Mouse (Mus musculus): ENCODE measurements around the gene Hsd11b2. TPM values are rescaled to one million over a fixed set of nuclear protein-coding genes. Genes with fewer than 3 reads are reported as not detected.
A peak's percentile ranks its signal among the peaks of the same experiment; 100 is the strongest.

Gene Hsd11b2
- polyA plus RNA-seq, 1 experiment from 2014 or later, result 3.8 TPM

DNA sequence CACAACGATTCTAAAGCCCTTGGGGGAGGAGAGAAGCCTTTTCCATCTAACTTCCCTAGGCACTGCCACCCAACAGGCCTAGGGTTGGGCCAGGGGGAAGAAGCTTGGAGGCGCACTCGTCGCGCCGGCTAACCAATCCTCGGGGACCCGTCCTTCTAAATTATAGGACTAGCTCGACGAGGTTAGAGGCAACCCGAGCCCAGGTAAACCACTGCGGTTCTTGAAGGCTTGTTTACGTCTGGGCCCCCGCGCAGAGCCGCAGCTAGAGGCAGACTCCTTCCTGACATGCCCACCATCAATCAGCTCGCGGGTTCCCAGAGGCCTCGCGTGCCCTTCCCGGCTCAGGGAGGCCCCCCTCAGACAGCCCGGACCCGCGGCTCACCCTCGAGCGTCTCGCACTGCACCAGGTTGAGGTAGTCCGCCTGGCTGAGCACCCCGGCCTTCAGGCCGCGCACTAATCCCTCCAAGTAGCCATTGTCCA, 46.9 kb downstream of the Hsd11b2 start:
- H3K4me3 ChIP-seq (ENCODE audit: low read depth, low read length), result peak overlapping the region; percentile 83
- peak overlapping the region; percentile 77 for H3K4me2 ChIP-seq (ENCODE audit: low read length)
- H3K4me1 ChIP-seq (replicated peaks; ENCODE audit: control insufficient read depth, insufficient read depth, low read length), result peaks cover 5% of the 10 kb centered on the region; the same call in 1 of the 2 replicates
- peak overlapping the region; percentile 76 for H3K9ac ChIP-seq (ENCODE audit: low read length)
- ATAC-seq (replicated peaks; ENCODE audit: low FRiP score, low TSS enrichment, low read depth) (peak; percentile 69), DNase-seq (ENCODE audit: low spot score) (no peak)
- H3K36me3 ChIP-seq (ENCODE audit: control insufficient read depth, insufficient read depth, low read length), result peaks cover 3% of the 10 kb centered on the region; the same call in 1 of the 2 replicates
- H3K27me3 ChIP-seq (replicated peaks; ENCODE audit: control insufficient read depth, insufficient read depth, low read length), result no peaks in the 10 kb centered on the region
- under 1% methylated on average over 31 of the region's 31 CpGs for WGBS
- H3K27ac ChIP-seq (ENCODE audit: low read depth), result no peak overlapping the region
- H3K9me3 ChIP-seq (ENCODE audit: control insufficient read depth, low read length), result no peaks in the 10 kb centered on the region

GRCm38 (mm10) chr8:105565952-105566702, 47.6 kb downstream of the Hsd11b2 start, which contains the start of gene Atp6v0d1:
Gene Atp6v0d1 (minus strand): TSS chr8:105566047.
- no peaks in the 10 kb centered on the region for H3K27me3 ChIP-seq (replicated peaks; ENCODE audit: control insufficient read depth, insufficient read depth, low read length)
- peaks cover 5% of the 10 kb centered on the region; the same call in 1 of the 2 replicates for H3K4me1 ChIP-seq (replicated peaks; ENCODE audit: control insufficient read depth, insufficient read depth, low read length)
- H3K36me3 ChIP-seq (ENCODE audit: control insufficient read depth, insufficient read depth, low read length), result peaks cover 3% of the 10 kb centered on the region; the same call in 1 of the 2 replicates
- peak within 1 kb of the TSS; percentile 83 for H3K4me3 ChIP-seq (ENCODE audit: low read depth, low read length)
- no peak within 1 kb of the TSS for H3K27ac ChIP-seq (ENCODE audit: low read depth)
- no peaks in the 10 kb centered on the region for H3K9me3 ChIP-seq (ENCODE audit: control insufficient read depth, low read length)
- peak within 1 kb of the TSS; percentile 76 for H3K9ac ChIP-seq (ENCODE audit: low read length)
- WGBS, result 3% methylated on average over 53 of the region's 53 CpGs
- DNase-seq (ENCODE audit: low spot score) (peak; percentile 95), ATAC-seq (replicated peaks; ENCODE audit: low FRiP score, low TSS enrichment, low read depth) (peak; percentile 99)
- H3K4me2 ChIP-seq (ENCODE audit: low read length), result peak within 1 kb of the TSS; percentile 77

DNA sequence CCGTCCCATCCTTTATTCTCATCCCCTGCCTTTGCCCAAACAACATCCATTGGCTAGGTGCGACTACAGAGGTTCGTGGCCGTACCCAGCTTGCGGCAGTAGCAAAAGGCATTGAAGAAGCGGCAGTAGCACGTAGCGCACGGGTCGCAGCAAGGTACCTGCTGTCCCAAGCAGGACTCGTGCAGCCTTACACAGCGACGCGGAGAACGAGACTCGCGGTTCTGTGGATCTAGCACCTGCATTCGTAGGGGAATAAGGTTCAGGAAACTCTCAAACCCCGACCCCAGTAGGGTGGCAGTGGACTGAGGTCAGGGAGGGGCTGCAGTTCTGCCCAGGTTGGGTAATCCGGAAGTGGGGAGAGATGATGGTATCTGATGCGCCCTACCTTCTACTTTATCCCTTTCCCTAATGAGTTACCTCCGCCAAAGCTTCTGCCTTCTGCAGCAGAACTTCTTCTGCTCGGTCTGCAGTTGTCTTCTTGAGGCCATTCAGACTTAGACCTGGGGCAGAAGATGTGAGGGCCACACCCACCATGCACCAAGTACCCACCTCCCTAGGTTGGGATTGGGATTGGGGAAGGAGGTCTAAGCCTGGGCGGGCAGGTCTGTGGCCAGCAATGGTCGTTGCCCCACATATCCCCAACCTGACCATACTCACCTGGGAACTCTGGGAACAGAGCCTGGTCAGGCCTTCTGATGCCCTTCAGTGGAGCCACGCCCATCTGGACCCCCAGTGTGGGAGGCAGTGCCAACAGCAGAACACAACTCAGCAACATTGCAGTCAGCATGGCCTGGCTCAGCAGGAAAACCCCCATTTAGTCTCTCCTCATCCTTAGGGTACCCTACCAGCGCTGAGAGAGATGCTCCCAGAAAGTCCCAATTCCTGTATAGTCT, 48.4 kb downstream of the Hsd11b2 start:
- H3K4me1 ChIP-seq (replicated peaks; ENCODE audit: control insufficient read depth, insufficient read depth, low read length), result peaks cover 5% of the 10 kb centered on the region; the same call in 1 of the 2 replicates
- peak overlapping the region; percentile 77 for H3K4me2 ChIP-seq (ENCODE audit: low read length)
- WGBS, result 29% methylated on average over 27 of the region's 27 CpGs
- ATAC-seq (replicated peaks; ENCODE audit: low FRiP score, low TSS enrichment, low read depth) (peak; percentile 0; the same call in 1 of the 2 replicates), DNase-seq (ENCODE audit: low spot score) (no peak)
- no peak overlapping the region for H3K27ac ChIP-seq (ENCODE audit: low read depth)
- no peaks in the 10 kb centered on the region for H3K9me3 ChIP-seq (ENCODE audit: control insufficient read depth, low read length)
- peaks cover 3% of the 10 kb centered on the region; the same call in 1 of the 2 replicates for H3K36me3 ChIP-seq (ENCODE audit: control insufficient read depth, insufficient read depth, low read length)
- peak overlapping the region; percentile 83 for H3K4me3 ChIP-seq (ENCODE audit: low read depth, low read length)
- peak overlapping the region; percentile 56 for H3K9ac ChIP-seq (ENCODE audit: low read length)
- H3K27me3 ChIP-seq (replicated peaks; ENCODE audit: control insufficient read depth, insufficient read depth, low read length), result no peaks in the 10 kb centered on the region

DNA sequence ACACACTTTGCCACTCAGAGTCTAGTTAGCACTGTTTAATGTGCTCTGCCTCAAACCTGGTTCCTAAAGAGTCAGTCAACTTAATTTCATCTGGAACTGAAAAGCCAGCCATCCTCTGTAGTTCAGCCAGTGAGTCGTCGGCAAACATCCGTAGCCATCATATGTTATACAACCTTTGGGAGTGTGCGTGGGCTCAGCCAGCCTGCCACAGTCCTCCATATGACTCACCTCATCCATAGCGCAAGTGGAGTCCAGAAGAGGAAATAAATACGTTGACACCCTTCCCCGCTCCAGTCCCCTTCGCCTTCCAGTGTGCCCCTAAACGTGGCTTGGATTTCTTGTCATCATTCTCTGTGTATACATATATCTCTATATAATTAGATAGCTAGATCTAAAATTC, 53.3 kb downstream of the Hsd11b2 start:
- Histone ChIP-seq H3K4me3 (ENCODE audit: low read depth, low read length) (no peak overlapping the region), H3K9ac (ENCODE audit: low read length) (no peak overlapping the region), H3K36me3 (ENCODE audit: control insufficient read depth, insufficient read depth, low read length) (no peaks in the 10 kb centered on the region), H3K9me3 (ENCODE audit: control insufficient read depth, low read length) (no peaks in the 10 kb centered on the region), H3K27ac (ENCODE audit: low read depth) (no peak overlapping the region), H3K27me3 (replicated peaks; ENCODE audit: control insufficient read depth, insufficient read depth, low read length) (no peaks in the 10 kb centered on the region), H3K4me1 (replicated peaks; ENCODE audit: control insufficient read depth, insufficient read depth, low read length) (peaks cover 4% of the 10 kb centered on the region; the same call in 1 of the 2 replicates), H3K4me2 (ENCODE audit: low read length) (no peak overlapping the region)
- WGBS, result 86% methylated on average over 9 of the region's 9 CpGs
- no peak for ATAC-seq (replicated peaks; ENCODE audit: low FRiP score, low TSS enrichment, low read depth)
- no peak for DNase-seq (ENCODE audit: low spot score)

DNA sequence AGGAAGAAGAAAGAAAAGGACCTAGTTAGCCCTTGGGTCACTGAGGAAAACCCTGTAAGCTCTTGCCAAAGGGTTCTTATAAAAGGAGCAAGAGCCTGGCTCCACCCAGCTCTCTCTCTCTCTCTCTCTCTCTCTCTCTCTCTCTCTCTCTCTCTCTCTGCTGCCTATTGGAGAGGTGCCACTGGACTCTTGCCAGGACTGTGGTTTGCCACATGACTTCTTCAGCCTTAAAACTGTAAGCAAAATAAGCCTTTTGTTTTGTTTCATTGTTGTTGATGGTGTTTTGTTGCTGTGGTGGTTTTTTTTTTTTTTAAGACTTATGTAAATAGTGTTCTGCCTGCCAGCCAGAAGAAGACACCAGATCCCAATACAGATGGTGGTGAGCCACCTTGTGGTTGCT, 54.9 kb downstream of the Hsd11b2 start:
- ATAC-seq (replicated peaks; ENCODE audit: low FRiP score, low TSS enrichment, low read depth), result no peak
- Histone ChIP-seq H3K36me3 (ENCODE audit: control insufficient read depth, insufficient read depth, low read length) (no peaks in the 10 kb centered on the region), H3K9me3 (ENCODE audit: control insufficient read depth, low read length) (no peaks in the 10 kb centered on the region), H3K9ac (ENCODE audit: low read length) (no peak overlapping the region), H3K4me2 (ENCODE audit: low read length) (no peak overlapping the region), H3K4me3 (ENCODE audit: low read depth, low read length) (no peak overlapping the region), H3K27ac (ENCODE audit: low read depth) (no peak overlapping the region), H3K27me3 (replicated peaks; ENCODE audit: control insufficient read depth, insufficient read depth, low read length) (no peaks in the 10 kb centered on the region), H3K4me1 (replicated peaks; ENCODE audit: control insufficient read depth, insufficient read depth, low read length) (no peaks in the 10 kb centered on the region)
- no peak for DNase-seq (ENCODE audit: low spot score)

Other genes starting within 250 kb of the Hsd11b2 start
- 0.35 TPM in 1 of 2 replicates, not detected in the other for gene Hsf4, start 249.0 kb upstream of the Hsd11b2 start, polyA plus RNA-seq (2014; fragmentation: Nextera tagmentation; extraction: Ambion mirVana)
- gene Nol3, start 242.6 kb upstream of the Hsd11b2 start, polyA plus RNA-seq (2014; fragmentation: Nextera tagmentation; extraction: Ambion mirVana), result 1.3 and 1.4 TPM in 2 replicates
- 9.1 and 11.7 TPM in 2 replicates for gene 4931428F04Rik, start 228.9 kb upstream of the Hsd11b2 start, polyA plus RNA-seq (2014; fragmentation: Nextera tagmentation; extraction: Ambion mirVana)
- 9.8 and 10.1 TPM in 2 replicates for gene Exoc3l, start 222.7 kb upstream of the Hsd11b2 start, polyA plus RNA-seq (2014; fragmentation: Nextera tagmentation; extraction: Ambion mirVana)
- 114 and 119 TPM in 2 replicates for gene E2f4, start 221.1 kb upstream of the Hsd11b2 start, polyA plus RNA-seq (2014; fragmentation: Nextera tagmentation; extraction: Ambion mirVana)
- gene Elmo3, start 213.2 kb upstream of the Hsd11b2 start, polyA plus RNA-seq (2014; fragmentation: Nextera tagmentation; extraction: Ambion mirVana), result 16.8 and 17.7 TPM in 2 replicates
- gene Lrrc29, start 192.5 kb upstream of the Hsd11b2 start, polyA plus RNA-seq (2014; fragmentation: Nextera tagmentation; extraction: Ambion mirVana), result 1.9 and 2.3 TPM in 2 replicates
- 136 and 138 TPM in 2 replicates for gene Tmem208, start 192.4 kb upstream of the Hsd11b2 start, polyA plus RNA-seq (2014; fragmentation: Nextera tagmentation; extraction: Ambion mirVana)
- 3.2 and 3.5 TPM in 2 replicates for gene Fhod1, start 170.8 kb upstream of the Hsd11b2 start, polyA plus RNA-seq (2014; fragmentation: Nextera tagmentation; extraction: Ambion mirVana)
- 1.5 and 2.3 TPM in 2 replicates for gene Slc9a5, start 169.9 kb upstream of the Hsd11b2 start, polyA plus RNA-seq (2014; fragmentation: Nextera tagmentation; extraction: Ambion mirVana)
- gene Plekhg4, start 145.5 kb upstream of the Hsd11b2 start, polyA plus RNA-seq (2014; fragmentation: Nextera tagmentation; extraction: Ambion mirVana), result 0.19 and 0.27 TPM in 2 replicates
- 0.11 TPM in 1 of 2 replicates, not detected in the other for gene Kctd19, start 105.3 kb upstream of the Hsd11b2 start, polyA plus RNA-seq (2014; fragmentation: Nextera tagmentation; extraction: Ambion mirVana)
- gene Lrrc36, start 105.2 kb upstream of the Hsd11b2 start, polyA plus RNA-seq (2014; fragmentation: Nextera tagmentation; extraction: Ambion mirVana), result 0.11 and 0.16 TPM in 2 replicates
- gene Tppp3, start 47.2 kb upstream of the Hsd11b2 start, polyA plus RNA-seq (2014; fragmentation: Nextera tagmentation; extraction: Ambion mirVana), result 36.2 and 39.8 TPM in 2 replicates
- 25.0 and 25.2 TPM in 2 replicates for gene Zdhhc1, start 21.9 kb upstream of the Hsd11b2 start, polyA plus RNA-seq (2014; fragmentation: Nextera tagmentation; extraction: Ambion mirVana)
- 72.7 and 78.5 TPM in 2 replicates for gene Atp6v0d1, start 47.3 kb downstream of the Hsd11b2 start, polyA plus RNA-seq (2014; fragmentation: Nextera tagmentation; extraction: Ambion mirVana)
- 19.1 and 20.2 TPM in 2 replicates for gene Ripor1, start 86.5 kb downstream of the Hsd11b2 start, polyA plus RNA-seq (2014; fragmentation: Nextera tagmentation; extraction: Ambion mirVana)
- gene Ctcf, start 117.8 kb downstream of the Hsd11b2 start, polyA plus RNA-seq (2014; fragmentation: Nextera tagmentation; extraction: Ambion mirVana), result 93.3 and 95.1 TPM in 2 replicates
- gene Agrp, start 118.6 kb downstream of the Hsd11b2 start, polyA plus RNA-seq (2014; fragmentation: Nextera tagmentation; extraction: Ambion mirVana), result 1.1 and 1.5 TPM in 2 replicates
- gene Carmil2, start 167.5 kb downstream of the Hsd11b2 start, polyA plus RNA-seq (2014; fragmentation: Nextera tagmentation; extraction: Ambion mirVana), result 1.0 and 1.1 TPM in 2 replicates
- gene Acd, start 182.3 kb downstream of the Hsd11b2 start, polyA plus RNA-seq (2014; fragmentation: Nextera tagmentation; extraction: Ambion mirVana), result 56.9 and 61.8 TPM in 2 replicates
- gene Pard6a, start 182.4 kb downstream of the Hsd11b2 start, polyA plus RNA-seq (2014; fragmentation: Nextera tagmentation; extraction: Ambion mirVana), result 16.0 and 17.5 TPM in 2 replicates
- not detected in 2 replicates for gene 4933405L10Rik, start 188.9 kb downstream of the Hsd11b2 start, polyA plus RNA-seq (2014; fragmentation: Nextera tagmentation; extraction: Ambion mirVana)
- 22.6 and 23.2 TPM in 2 replicates for gene Enkd1, start 189.5 kb downstream of the Hsd11b2 start, polyA plus RNA-seq (2014; fragmentation: Nextera tagmentation; extraction: Ambion mirVana)
- gene Gfod2, start 239.9 kb downstream of the Hsd11b2 start, polyA plus RNA-seq (2014; fragmentation: Nextera tagmentation; extraction: Ambion mirVana), result 11.3 and 11.8 TPM in 2 replicates

Data from intestine, embryonic 14.5 days (tissue).